Mouse (Mus musculus): Measurements from ENCODE around the gene P2ry6.
A peak's percentile ranks its signal among the peaks of the same experiment; 100 is the strongest.

The P2ry6 gene

DNA sequence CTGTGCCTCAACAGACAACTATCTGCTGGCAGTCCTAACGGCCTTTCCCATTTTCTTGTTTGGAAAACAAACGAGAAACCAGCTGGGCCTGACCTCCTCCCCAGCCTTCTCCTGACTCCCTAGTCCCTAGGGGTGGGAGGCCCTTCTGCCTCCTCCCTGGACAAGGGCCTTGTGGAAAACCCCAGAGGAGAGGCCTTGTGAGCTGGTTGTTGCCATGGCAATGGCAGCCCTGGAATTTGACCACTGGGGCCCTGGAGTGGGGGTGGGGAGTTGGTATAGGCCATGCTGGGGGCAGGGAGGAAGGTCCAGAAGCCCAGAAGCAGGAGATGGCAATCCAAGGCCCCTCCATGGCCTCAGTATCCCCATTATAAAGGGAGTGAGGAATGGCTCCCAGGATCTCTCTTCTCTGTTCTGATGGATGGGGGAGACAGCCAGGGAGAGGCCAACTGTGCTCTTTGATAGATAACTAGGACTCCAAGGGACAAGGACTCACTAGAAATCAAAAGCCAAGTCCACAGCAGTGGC lies 63.1 kb downstream of the P2ry6 start:
- DNase-seq, result peak; percentile 65

DNA sequence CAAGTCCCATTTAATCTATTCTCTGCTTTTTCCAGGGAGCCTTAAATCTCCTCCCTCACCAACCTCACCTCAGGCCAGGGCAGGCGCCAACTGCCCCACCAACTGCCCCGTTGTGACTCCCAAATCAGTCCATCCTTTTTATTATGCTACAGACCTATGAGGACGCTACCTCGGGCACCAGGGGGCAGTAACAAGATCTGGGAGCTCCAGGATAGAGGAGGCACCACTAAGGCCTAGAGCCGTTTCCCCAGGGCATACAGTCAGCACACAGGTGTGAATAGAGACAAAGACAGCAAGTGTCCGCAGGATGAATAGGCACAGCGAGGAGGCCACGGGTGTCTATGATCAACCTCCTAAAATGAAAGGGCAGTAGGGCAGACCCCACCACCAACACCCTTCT lies 65.9 kb downstream of the P2ry6 start:
- peak; percentile 65 for DNase-seq

DNA sequence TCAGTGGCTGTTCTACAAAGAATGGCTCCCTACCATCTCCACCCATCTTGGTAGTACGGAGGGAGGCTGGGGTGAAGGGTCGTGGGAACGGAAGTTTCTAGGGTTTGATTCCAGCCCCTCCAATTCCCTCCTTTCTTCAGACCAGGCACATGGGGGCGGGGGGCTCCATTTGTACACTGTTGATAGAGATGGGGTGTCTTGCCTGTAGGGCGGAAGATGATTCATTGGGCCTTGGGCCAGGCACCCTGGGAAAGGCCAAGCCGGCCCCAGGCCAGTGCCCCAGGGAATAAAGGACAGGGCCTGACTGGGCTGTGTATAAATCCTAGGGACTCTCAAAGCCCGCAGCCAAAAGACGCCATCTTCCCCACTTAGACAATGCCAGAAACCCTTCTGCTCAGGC lies 66.4 kb downstream of the P2ry6 start:
- DNase-seq, result peak; percentile 32

DNA sequence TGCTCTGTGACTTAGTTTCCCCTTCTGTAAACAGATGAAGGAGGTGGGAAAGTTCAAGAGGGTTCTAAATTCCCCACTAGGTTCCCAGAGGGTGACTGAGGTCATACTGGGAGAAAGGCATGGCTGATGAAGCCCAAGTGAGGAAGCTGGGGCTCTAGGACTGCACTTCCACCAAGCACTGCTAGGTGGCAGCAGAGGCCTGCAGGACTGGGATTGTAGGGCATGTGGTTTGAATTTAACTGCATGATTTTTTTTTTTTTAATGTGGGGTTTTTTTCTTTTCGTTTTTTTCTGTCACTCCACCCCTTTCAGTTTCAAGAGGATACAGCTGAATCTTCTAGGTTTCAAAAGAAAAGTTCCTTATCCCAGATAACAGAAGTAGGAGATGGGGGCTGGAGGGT lies 67.2 kb downstream of the P2ry6 start:
- DNase-seq, result peak; percentile 89

DNA sequence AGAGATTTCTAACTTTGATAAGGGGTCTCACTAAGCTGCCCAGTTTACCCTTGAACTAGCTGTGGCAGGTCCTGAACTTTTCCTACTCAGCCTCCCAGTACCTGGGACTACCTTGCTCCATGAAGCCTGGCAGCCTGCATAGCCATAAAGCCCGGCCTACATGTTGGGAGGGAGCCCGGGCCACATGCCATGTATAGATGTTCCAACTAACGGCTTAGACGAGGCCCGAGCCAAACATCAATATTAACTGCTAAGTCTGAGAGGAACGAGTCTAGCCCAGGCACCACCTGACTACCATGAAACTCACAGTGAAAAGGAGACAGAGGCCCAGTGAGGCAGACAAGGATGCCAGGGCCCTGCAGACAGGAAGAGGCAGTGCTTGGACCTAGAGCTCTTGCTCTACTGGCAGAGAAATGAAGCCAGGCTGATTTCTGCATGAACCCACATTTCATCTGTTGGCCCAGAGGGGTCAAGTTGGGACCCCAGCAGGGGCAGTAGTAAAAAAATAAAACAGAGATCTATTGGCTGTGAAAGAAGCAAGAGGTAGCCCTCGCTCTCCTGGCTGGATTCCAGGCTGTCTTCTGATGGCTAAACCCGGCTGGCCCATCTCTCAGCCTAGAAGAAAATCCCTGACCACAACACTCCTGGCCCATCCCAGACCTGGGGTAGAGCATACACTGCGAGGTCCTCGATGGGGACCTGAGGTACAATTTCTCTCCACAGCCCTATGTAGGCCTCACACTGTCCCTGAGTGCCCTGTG lies 68.2 kb downstream of the P2ry6 start:
- no peak for DNase-seq

DNA sequence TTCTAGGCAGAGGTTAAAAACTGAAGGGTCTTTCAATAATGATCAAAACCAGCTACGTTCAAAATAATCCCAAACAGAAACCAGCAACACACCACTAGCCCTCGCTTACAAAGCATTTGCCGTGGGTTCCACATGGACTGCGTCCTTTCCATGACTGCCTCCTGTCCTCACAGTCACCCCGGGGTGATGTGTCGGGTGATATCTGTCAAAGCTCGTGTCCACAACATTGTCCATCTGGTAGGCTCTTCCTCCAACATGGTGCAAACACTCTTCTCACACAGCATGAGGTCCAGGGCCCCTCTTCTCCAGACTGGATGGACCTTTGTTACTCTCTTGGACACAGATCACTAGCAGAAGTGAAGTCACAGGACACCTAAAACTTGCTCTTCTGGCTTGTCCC lies 69.4 kb downstream of the P2ry6 start:
- DNase-seq, result no peak

DNA sequence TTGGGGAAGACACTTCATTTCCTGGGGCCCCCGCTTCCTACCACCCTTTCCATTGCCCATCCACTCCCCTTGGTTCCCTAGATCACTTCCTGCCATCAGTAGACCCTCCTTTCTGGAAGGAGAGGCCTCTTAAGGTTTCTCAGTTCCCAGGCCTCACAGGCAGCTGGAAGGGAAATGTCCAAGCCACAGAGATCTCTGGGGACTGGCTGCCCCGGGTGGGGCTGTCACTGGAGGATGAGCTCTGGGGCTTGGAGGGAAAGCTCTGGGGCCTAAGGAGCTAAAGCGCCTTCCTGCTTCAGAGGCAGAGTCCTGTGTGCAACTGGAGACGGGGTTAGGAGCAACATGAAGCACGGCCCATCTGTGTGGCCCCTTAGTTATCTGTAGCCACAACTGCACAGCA lies 69.8 kb downstream of the P2ry6 start:
- DNase-seq, result no peak

DNA sequence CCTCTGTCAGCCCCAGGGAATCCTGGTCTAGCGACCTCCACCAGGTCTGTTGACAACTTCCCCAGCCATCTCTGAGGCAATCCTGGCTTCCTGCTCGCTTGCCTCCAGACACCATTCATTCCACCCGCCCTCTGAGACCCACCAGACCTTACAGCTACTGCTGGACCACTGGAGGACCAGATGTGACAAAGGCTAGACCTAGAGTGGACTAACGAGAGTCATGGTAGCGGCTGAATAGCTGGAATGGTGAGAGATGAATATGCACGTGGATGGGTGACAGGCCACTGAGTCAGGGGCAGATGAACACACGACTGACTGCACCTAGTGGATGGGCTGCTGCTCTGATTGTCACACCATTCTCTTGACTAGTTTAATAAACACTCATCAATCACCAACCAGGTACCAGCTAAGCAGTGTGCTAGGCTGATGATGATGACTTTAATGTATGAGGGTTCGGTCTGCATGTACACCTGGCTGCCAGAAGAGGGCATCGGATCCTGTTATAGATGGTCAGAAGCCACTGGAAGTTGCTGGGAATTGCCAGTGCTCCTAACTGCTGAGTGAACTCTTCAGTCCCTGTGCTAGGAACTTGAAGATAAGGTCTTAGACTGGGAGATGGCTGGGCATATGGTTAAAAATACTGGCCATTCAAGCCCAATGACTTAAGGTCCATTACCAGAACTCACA lies 71.9 kb downstream of the P2ry6 start:
- DNase-seq, result no peak

DNA sequence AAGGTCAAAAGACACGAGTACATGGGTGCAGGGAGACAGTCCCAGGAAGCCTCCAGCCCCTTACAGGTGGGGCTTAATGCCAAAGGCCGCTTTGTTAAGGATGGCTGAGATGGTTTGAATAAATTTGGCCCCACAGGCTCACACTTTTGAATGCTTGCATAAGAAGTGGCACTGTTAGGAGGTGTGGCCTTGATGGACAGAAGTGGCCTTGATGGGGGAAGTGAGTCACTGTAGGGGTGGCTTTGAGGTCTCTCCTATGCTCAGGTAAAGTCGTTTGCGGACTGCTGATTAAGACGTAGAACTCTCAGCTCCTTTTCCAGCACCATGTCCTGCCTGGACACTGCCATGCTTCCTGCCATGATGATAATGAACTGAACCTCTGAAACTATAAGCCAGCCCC lies 76.6 kb downstream of the P2ry6 start:
- DNase-seq, result no peak

DNA sequence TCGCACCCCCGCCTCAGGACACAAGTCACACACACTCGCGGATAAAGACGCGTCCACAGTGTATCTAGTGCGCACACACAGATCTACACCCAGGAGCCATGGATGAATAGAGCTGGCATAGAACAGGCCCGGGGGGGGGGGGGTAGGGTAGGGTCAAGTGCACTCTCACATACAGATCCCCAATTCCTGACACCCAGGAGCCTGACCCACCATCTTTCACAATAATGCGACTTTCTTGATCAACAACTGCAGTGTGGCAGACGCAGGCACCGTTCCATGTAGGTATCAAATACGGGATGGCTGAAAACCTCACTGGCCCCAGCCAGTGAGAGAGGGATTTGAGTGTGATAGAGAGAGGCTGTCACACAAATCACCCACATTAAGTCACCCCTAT lies 79.6 kb downstream of the P2ry6 start:
- DNase-seq, result no peak

DNA sequence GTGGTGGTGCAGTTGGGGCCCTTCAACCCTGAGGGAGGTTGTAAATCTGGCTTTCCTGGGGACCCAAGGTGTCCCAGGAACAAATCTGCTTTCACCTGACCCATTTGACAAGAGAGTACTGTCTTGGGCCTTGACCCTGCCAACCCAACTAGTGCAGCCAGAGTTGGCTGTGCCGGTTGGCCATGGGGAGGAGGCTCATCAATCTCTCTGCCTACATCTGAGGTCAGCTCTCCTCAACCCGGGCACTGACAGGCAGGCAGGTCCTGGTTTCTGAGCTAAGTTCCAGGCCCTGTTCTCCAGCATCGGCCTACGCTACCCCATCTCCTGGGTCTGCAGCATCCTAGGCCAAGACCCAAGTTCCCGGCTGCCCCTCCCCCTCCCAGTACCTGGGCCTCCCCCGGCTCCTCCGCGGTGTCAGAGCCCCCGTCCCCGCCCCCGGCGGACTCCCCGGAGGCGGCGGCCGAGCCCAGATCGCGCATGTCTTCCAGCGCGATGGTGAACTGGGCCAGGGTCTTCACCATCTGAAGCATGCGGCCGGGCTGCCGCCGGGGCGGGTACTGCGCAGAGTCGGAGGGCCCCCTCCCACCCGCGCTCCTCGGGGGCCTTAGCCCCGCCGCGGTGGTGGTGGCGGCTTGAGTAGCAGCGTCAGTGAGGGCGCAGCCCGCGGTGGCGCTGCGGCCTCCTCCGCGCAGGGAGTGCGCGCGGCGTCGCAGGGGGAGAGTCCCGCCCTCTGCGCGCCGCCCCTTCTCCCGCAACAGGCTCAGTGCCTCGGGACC lies 80.2 kb downstream of the P2ry6 start:
- DNase-seq, result no peak

DNA sequence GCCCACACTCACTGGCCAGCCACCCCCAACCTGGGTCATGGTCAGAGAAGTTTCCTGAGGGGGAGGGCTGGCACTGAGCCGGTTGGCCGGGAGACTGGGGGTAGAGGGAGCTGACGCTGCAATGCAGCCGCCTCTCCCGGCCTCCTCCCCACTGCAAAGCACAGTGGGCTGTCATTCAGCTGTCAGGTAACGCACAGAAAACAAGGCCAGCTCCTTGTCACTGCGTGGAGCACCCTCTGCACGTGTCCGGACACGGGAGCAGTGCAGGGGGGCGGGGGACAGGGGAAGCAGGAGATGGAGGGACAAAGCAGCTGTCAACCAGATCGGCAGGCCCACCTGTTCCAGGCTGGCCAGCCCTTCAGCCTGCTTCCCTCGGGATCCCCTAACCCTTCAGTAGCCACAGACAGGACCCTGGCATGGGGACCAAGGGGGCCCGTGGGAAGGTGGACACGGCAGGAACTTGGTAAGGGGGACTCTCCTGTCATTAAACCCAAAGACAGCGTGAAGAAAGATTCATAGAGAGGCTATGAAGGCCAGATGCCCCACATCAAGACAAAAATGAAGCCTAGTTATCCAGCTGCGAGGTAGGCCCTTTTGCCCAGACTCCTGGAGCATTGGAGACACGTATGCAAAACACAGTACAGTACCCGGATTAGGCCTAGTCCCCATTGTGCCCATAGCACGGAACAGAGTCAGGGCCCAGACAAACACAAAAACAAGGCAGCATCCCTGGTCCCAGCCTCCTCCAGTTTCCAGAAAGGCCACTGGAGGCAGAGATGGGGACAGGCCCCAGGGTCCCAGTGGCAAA lies 81.0 kb downstream of the P2ry6 start:
- no peak for DNase-seq

Measured in kidney, adult 18-20 months (tissue).